Mouse (Mus musculus) myocyte (in vitro differentiated cells): ENCODE data around the gene Ugt1a6b. TPM values are rescaled to one million over a fixed set of nuclear protein-coding genes. Genes with fewer than 3 reads are reported as not detected.
"Not testable (repeated sequence)": the region's sequence is repeated elsewhere in the genome, so short reads cannot be mapped to it uniquely, and the experiment has no call there.

Source experiments
- H3K27me3 ChIP-seq: one replicate; pipeline ENCODE4 v1.6.1; 2011; ENCODE audit not compliant: control insufficient read depth, insufficient read depth, insufficient read length
- H3K36me3 ChIP-seq: one replicate; pipeline ENCODE4 v1.6.1; 2011; ENCODE audit not compliant: control insufficient read depth, insufficient read depth
- H3K4me2 ChIP-seq: one replicate; pipeline ENCODE4 v1.6.1; 2011; ENCODE audit warnings: low read depth, control low read depth
- H3K4me3 ChIP-seq: one replicate; pipeline ENCODE4 v1.5.1; 2011; ENCODE audit warnings: mild to moderate bottlenecking, control low read depth, moderate library complexity
- H3K79me2 ChIP-seq: one replicate; pipeline ENCODE4 v1.6.1; 2011; ENCODE audit not compliant: control insufficient read depth, insufficient read depth
- H3ac ChIP-seq: one replicate; pipeline ENCODE4 v1.6.1; 2011; ENCODE audit not compliant: control insufficient read depth, insufficient read length
- CEBPB ChIP-seq: IDR thresholded peaks from 2 replicates; pipeline ENCODE4 v1.6.1; 2011; ENCODE audit warnings: mild to moderate bottlenecking, moderate library complexity; ENCODE audit not compliant: poor library complexity, insufficient read depth, severe bottlenecking
- E2F4 ChIP-seq: IDR thresholded peaks from one replicate; pipeline ENCODE4 v1.6.1; 2011; ENCODE audit warnings: mild to moderate bottlenecking, control low read depth, moderate library complexity; ENCODE audit not compliant: insufficient read depth
- MAX ChIP-seq: IDR thresholded peaks from one replicate; pipeline ENCODE4 v1.6.1; 2011; ENCODE audit warnings: low read depth, mild to moderate bottlenecking, control low read depth
- MYOD1 ChIP-seq, 3 experiments: IDR thresholded peaks; one replicate each; pipeline ENCODE4 v1.6.1; 2011; ENCODE audit warnings: control low read depth in 2 of 3, low read depth in 2 of 3, mild to moderate bottlenecking in 2 of 3, moderate library complexity in 1 of 3; ENCODE audit not compliant: insufficient read length in 2 of 3, control insufficient read depth in 1 of 3
- MYOG ChIP-seq, 3 experiments: IDR thresholded peaks; one replicate each; pipeline ENCODE4 v1.6.1; 2011; ENCODE audit warnings: control low read depth in 2 of 3, low read depth in 2 of 3, mild to moderate bottlenecking in 2 of 3; ENCODE audit not compliant: insufficient read length in 2 of 3, control insufficient read depth in 1 of 3, insufficient read depth in 1 of 3
- POLR2A ChIP-seq: IDR thresholded peaks from one replicate; pipeline ENCODE4 v1.6.1; 2011; ENCODE audit warnings: low read depth, mild to moderate bottlenecking, control low read depth, moderate library complexity; ENCODE audit not compliant: insufficient read length
- POLR2AphosphoS2 ChIP-seq: IDR thresholded peaks from one replicate; pipeline ENCODE4 v1.6.1; 2011; ENCODE audit warnings: low read depth, control low read depth; ENCODE audit not compliant: insufficient read length
- REST ChIP-seq: IDR thresholded peaks from one replicate; pipeline ENCODE4 v1.6.1; 2011; ENCODE audit warnings: mild to moderate bottlenecking, control low read depth, moderate library complexity; ENCODE audit not compliant: insufficient read depth, insufficient read length
- SRF ChIP-seq: IDR thresholded peaks from one replicate; pipeline ENCODE4 v1.6.1; 2011; ENCODE audit warnings: low read depth; ENCODE audit not compliant: control insufficient read depth, insufficient read length
- TCF12 ChIP-seq: IDR thresholded peaks from one replicate; pipeline ENCODE4 v1.6.1; 2011; ENCODE audit warnings: mild to moderate bottlenecking, control low read depth; ENCODE audit not compliant: poor library complexity, insufficient read depth, severe bottlenecking
- TCF3 ChIP-seq: IDR thresholded peaks from one replicate; pipeline ENCODE4 v1.6.1; 2011; ENCODE audit warnings: low read depth, control low read depth; ENCODE audit not compliant: insufficient read length
- USF1 ChIP-seq: IDR thresholded peaks from one replicate; pipeline ENCODE4 v1.6.1; 2011; ENCODE audit warnings: low read depth, mild to moderate bottlenecking, control low read depth, moderate library complexity
- polyA plus RNA-seq: library from polyadenylated mRNA; unstranded; fragments of >200 nt; fragmentation: generic; extraction: Trizol; gene quantifications from one replicate; pipeline ENCODE4 v1.2.1, GENCODE M21; 2012; ENCODE audit warnings: missing spikeins

Gene Ugt1a6b
- polyA plus RNA-seq = 0.04 TPM

GRCm38 (mm10) chr1:88103019-88103418, at the start of gene Ugt1a6b:
TSS of gene Ugt1a6b (plus strand) at chr1:88103252.
- H3K4me3 ChIP-seq, H3K36me3 ChIP-seq, H3K79me2 ChIP-seq, H3ac ChIP-seq, H3K27me3 ChIP-seq, H3K4me2 ChIP-seq: not testable (repeated sequence)

GRCm38 (mm10) chr1:88055088-88055487, 48.0 kb upstream of the Ugt1a6b start, which contains the start of gene Ugt1a10:
TSS of gene Ugt1a10 (plus strand) at chr1:88055388.
- Histone ChIP-seq H3K27me3 (no peaks in the 10 kb centered on the region), H3K79me2 (no peaks in the 10 kb centered on the region), H3K4me3 (no peak within 1 kb of the TSS), H3K36me3 (no peaks in the 10 kb centered on the region), H3ac (no peak within 1 kb of the TSS), H3K4me2 (no peak within 1 kb of the TSS)
- no peak for TF ChIP-seq REST
- no peak for TF ChIP-seq SRF
- no peak for TF ChIP-seq POLR2A
- TF ChIP-seq USF1 = no peak
- no peak for TF ChIP-seq E2F4
- TF ChIP-seq TCF3 = no peak
- no peak for TF ChIP-seq MYOG (IDR thresholded peaks at IDR 0.05; ENCODE audit: control insufficient read depth in 1 of 3, insufficient read depth in 1 of 3, insufficient read length in 2 of 3, low read depth in 2 of 3)
- TF ChIP-seq MAX = no peak
- no peak for TF ChIP-seq CEBPB
- TF ChIP-seq TCF12 = no peak
- no peak for TF ChIP-seq POLR2AphosphoS2
- TF ChIP-seq MYOD1 (IDR thresholded peaks at IDR 0.05; ENCODE audit: control insufficient read depth in 1 of 3, insufficient read length in 2 of 3, low read depth in 2 of 3) = no peak

- not testable (repeated sequence) for H3K27me3 ChIP-seq, H3K4me2 ChIP-seq, H3ac ChIP-seq, H3K36me3 ChIP-seq, H3K79me2 ChIP-seq, H3K4me3 ChIP-seq
Measured at GRCm38 (mm10) chr1:88066472-88067102, 36.5 kb upstream of the Ugt1a6b start.

GRCm38 (mm10) chr1:88070495-88070894, 32.6 kb upstream of the Ugt1a6b start, which contains the start of gene Ugt1a9:
TSS of gene Ugt1a9 (plus strand) at chr1:88070800.
- Histone ChIP-seq H3ac (no peak within 1 kb of the TSS), H3K27me3 (no peaks in the 10 kb centered on the region), H3K79me2 (no peaks in the 10 kb centered on the region), H3K36me3 (no peaks in the 10 kb centered on the region), H3K4me3 (no peak within 1 kb of the TSS), H3K4me2 (no peak within 1 kb of the TSS)
- TF ChIP-seq MAX (no peak), TCF12 (no peak), SRF (no peak), CEBPB (no peak), POLR2AphosphoS2 (no peak), POLR2A (no peak), REST (no peak), USF1 (no peak), MYOD1 (IDR thresholded peaks at IDR 0.05; ENCODE audit: control insufficient read depth in 1 of 3, insufficient read length in 2 of 3, low read depth in 2 of 3) (no peak), E2F4 (no peak), MYOG (IDR thresholded peaks at IDR 0.05; ENCODE audit: control insufficient read depth in 1 of 3, insufficient read depth in 1 of 3, insufficient read length in 2 of 3, low read depth in 2 of 3) (no peak), TCF3 (no peak)

GRCm38 (mm10) chr1:88070902-88071301, 32.1 kb upstream of the Ugt1a6b start:
- Histone ChIP-seq H3K79me2 (no peaks in the 10 kb centered on the region), H3K36me3 (no peaks in the 10 kb centered on the region), H3K27me3 (no peaks in the 10 kb centered on the region), H3ac (no peak overlapping the region), H3K4me2 (no peak overlapping the region), H3K4me3 (no peak overlapping the region)
- TF ChIP-seq POLR2A (no peak), MYOG (IDR thresholded peaks at IDR 0.05; ENCODE audit: control insufficient read depth in 1 of 3, insufficient read depth in 1 of 3, insufficient read length in 2 of 3, low read depth in 2 of 3) (no peak), TCF12 (no peak), E2F4 (no peak), SRF (no peak), POLR2AphosphoS2 (no peak), REST (no peak), TCF3 (no peak), MAX (no peak), MYOD1 (IDR thresholded peaks at IDR 0.05; ENCODE audit: control insufficient read depth in 1 of 3, insufficient read length in 2 of 3, low read depth in 2 of 3) (no peak), CEBPB (no peak), USF1 (no peak)
